Mouse (Mus musculus): ENCODE results near the gene Cd4. TPM values are rescaled to one million over a fixed set of nuclear protein-coding genes. Genes with fewer than 3 reads are reported as not detected.

Cd4 gene
- total RNA-seq, 4 experiments from 2014 or later = 0.40 to 0.83 (median 0.46) TPM

Other genes starting within 250 kb of the Cd4 start
- 100 to 1,000 TPM in 1 of 4 experiments, 10 to 100 TPM in 3; 75.1 to 111 (median 90.7) TPM for gene Lpcat3, start 225.2 kb downstream of the Cd4 start, total RNA-seq (2022)
- 10 to 100 TPM; 81.9 to 100.0 (median 86.2) TPM for gene Emg1, start 176.0 kb downstream of the Cd4 start, total RNA-seq (2022)
- 100 to 1,000 TPM; 255 to 303 (median 272) TPM for gene Phb2, start 175.9 kb downstream of the Cd4 start, total RNA-seq (2022)
- 10 to 100 TPM; 14.1 to 21.6 (median 15.0) TPM for gene Ptpn6, start 149.5 kb downstream of the Cd4 start, total RNA-seq (2022)
- 100 to 1,000 TPM; 348 to 417 (median 368) TPM for gene Grcc10, start 146.8 kb downstream of the Cd4 start, total RNA-seq (2022)
- not detected for gene Gm45234, start 132.2 kb downstream of the Cd4 start, total RNA-seq (2022)
- gene Atn1, start 131.7 kb downstream of the Cd4 start, total RNA-seq (2022) = 100 to 1,000 TPM in 2 of 4 experiments, 10 to 100 TPM in 2; 68.7 to 111 (median 97.1) TPM
- 10 to 100 TPM; 23.0 to 74.2 (median 42.8) TPM for gene Eno2, start 118.5 kb downstream of the Cd4 start, total RNA-seq (2022)
- 1 to 10 TPM in 2 of 4 experiments, under 1 TPM in 2; 0.52 to 3.6 (median 1.0) TPM for gene Lrrc23, start 108.5 kb downstream of the Cd4 start, total RNA-seq (2022)
- 10 to 100 TPM; 27.0 to 37.4 (median 33.6) TPM for gene Spsb2, start 79.6 kb downstream of the Cd4 start, total RNA-seq (2022)
- gene Tpi1, start 73.9 kb downstream of the Cd4 start, total RNA-seq (2022) = 100 to 1,000 TPM; 448 to 531 (median 475) TPM
- 100 to 1,000 TPM; 134 to 158 (median 154) TPM for gene Usp5, start 58.7 kb downstream of the Cd4 start, total RNA-seq (2022)
- gene Cdca3, start 58.7 kb downstream of the Cd4 start, total RNA-seq (2022) = 1 to 10 TPM; 1.9 to 4.4 (median 2.7) TPM
- gene Gnb3, start 47.9 kb downstream of the Cd4 start, total RNA-seq (2022) = 10 to 100 TPM in 3 of 4 experiments, 1 to 10 TPM in 1; 8.9 to 18.5 (median 14.5) TPM
- gene P3h3, start 30.5 kb downstream of the Cd4 start, total RNA-seq (2022) = 10 to 100 TPM; 26.2 to 43.9 (median 35.3) TPM
- gene Gpr162, start 24.2 kb downstream of the Cd4 start, total RNA-seq (2022) = 1 to 10 TPM in 3 of 4 experiments, under 1 TPM in 1; 0.32 to 2.2 (median 1.6) TPM
- 1 to 10 TPM; 1.1 to 2.7 (median 1.2) TPM for gene Lag3, start 23.5 kb upstream of the Cd4 start, total RNA-seq (2022)
- 100 to 1,000 TPM; 741 to 843 (median 768) TPM for gene Ptms, start 31.9 kb upstream of the Cd4 start, total RNA-seq (2022)
- gene Mlf2, start 43.2 kb upstream of the Cd4 start, total RNA-seq (2022) = 100 to 1,000 TPM; 277 to 296 (median 287) TPM
- 100 to 1,000 TPM; 130 to 160 (median 147) TPM for gene Cops7a, start 77.3 kb upstream of the Cd4 start, total RNA-seq (2022)
- 1 to 10 TPM in 3 of 4 experiments, under 1 TPM in 1; 0.81 to 3.8 (median 1.9) TPM for gene Pianp, start 108.5 kb upstream of the Cd4 start, total RNA-seq (2022)
- 10 to 100 TPM; 46.9 to 87.0 (median 56.5) TPM for gene Zfp384, start 120.9 kb upstream of the Cd4 start, total RNA-seq (2022)
- 10 to 100 TPM; 62.7 to 74.3 (median 72.6) TPM for gene Ing4, start 151.5 kb upstream of the Cd4 start, total RNA-seq (2022)
- gene Acrbp, start 161.5 kb upstream of the Cd4 start, total RNA-seq (2022) = 10 to 100 TPM in 1 of 4 experiments, 1 to 10 TPM in 3; 6.9 to 12.1 (median 9.1) TPM
- 1 to 10 TPM in 1 of 4 experiments, under 1 TPM in 3; 0.73 to 1.3 (median 0.83) TPM for gene Lpar5, start 179.7 kb upstream of the Cd4 start, total RNA-seq (2022)
- 100 to 1,000 TPM; 140 to 272 (median 202) TPM for gene Chd4, start 207.8 kb upstream of the Cd4 start, total RNA-seq (2022)
- 10 to 100 TPM; 41.6 to 48.8 (median 43.4) TPM for gene Nop2, start 243.7 kb upstream of the Cd4 start, total RNA-seq (2022)

All from adrenal gland, adult 8-10 months (tissue).